Mouse (Mus musculus) frontal cortex, adult (tissue): ENCODE data around the gene Zfp326.

Experiments used
- ATAC-seq: cut with Nextera tagmentation; 2 replicates; pipeline ENCODE4 v1.9.2; 2017; ENCODE audit warnings: mild to moderate bottlenecking, moderate library complexity, mixed read lengths; ENCODE audit not compliant: low TSS enrichment

The Zfp326 gene

DNA sequence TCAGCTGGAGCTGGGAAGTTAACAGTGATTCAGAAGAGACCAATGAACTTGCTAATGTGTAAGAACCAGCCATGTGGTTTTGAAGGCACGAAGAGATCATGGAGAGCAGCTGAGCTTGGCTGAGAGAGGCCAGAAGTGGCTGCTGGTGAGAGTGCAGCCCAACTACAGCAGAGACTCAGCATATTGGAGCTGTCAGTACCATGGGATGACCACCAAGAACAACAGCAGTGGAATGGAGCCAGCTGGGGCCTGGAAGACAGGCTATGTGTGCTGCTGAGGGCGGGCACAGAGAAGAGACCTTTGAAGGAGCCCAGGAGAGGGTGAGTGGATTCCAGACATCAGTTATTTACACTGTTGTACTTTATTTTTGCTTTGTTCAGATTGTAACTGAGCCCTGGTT is 65.6 kb downstream of the Zfp326 start:
- no peak for ATAC-seq
